Mouse (Mus musculus) CH12.LX (cell line): ENCODE results near the gene Ezh1. TPM values are rescaled to one million over a fixed set of nuclear protein-coding genes. Genes with fewer than 3 reads are reported as not detected.
"Not testable (repeated sequence)": the region's sequence is repeated elsewhere in the genome, so short reads cannot be mapped to it uniquely, and the experiment has no call there.

Source experiments
- DNase-seq: peaks from one replicate; pipeline ENCODE4 v3.0.0-alpha.2; 2013; ENCODE audit errors: extremely low read depth
- H3K27ac ChIP-seq: 2 replicates; pipeline ENCODE4 v1.5.1; 2012; ENCODE audit warnings: low read depth, mild to moderate bottlenecking, control low read depth, moderate library complexity; ENCODE audit not compliant: insufficient read depth
- H3K27me3 ChIP-seq: replicated peaks from 2 replicates; pipeline ENCODE3; 2012; ENCODE audit warnings: inconsistent platforms
- H3K36me3 ChIP-seq, 2 experiments: replicated peaks in 1 of 2; 2 replicates each; pipeline versions ENCODE3 to v1.6.1; 2012; ENCODE audit warnings: inconsistent platforms in 1 of 2, low read length in 1 of 2, mild to moderate bottlenecking in 1 of 2, mixed read lengths in 1 of 2, moderate library complexity in 1 of 2; ENCODE audit not compliant: control insufficient read depth in 1 of 2, insufficient read depth in 1 of 2
- H3K4me1 ChIP-seq, 2 experiments: 2 replicates each; pipeline ENCODE4 v1.6.1; 2012; ENCODE audit warnings: inconsistent platforms in 1 of 2, moderate library complexity in 1 of 2; ENCODE audit not compliant: insufficient read depth in 2 of 2, control insufficient read depth in 1 of 2
- H3K4me2 ChIP-seq: 2 replicates; pipeline ENCODE4 v1.6.1; 2012; ENCODE audit warnings: low read depth, mild to moderate bottlenecking, control low read depth; ENCODE audit not compliant: poor library complexity, insufficient read depth, severe bottlenecking
- H3K4me3 ChIP-seq, 3 experiments: fragments of 150-350 bp in 1 of 3; sonication (generic) in 1 of 3; replicated peaks in 1 of 3; 2 replicates each; pipeline versions ENCODE3 to v1.5.1; 2011 to 2012; ENCODE audit warnings: low read depth in 2 of 3, low read length in 2 of 3, mild to moderate bottlenecking in 2 of 3, moderate library complexity in 2 of 3, control low read depth in 1 of 3, improper control_type of control experiment in 1 of 3, inconsistent platforms in 1 of 3, mixed read lengths in 1 of 3; ENCODE audit not compliant: poor library complexity in 1 of 3
- H3K79me2 ChIP-seq: replicated peaks from 2 replicates; pipeline ENCODE4 v1.6.1; 2012; ENCODE audit warnings: mild to moderate bottlenecking, moderate library complexity; ENCODE audit not compliant: control insufficient read depth, poor library complexity, insufficient read depth, severe bottlenecking; ENCODE audit errors: extremely low read depth
- H3K9ac ChIP-seq: 2 replicates; pipeline ENCODE4 v1.6.1; 2012; ENCODE audit warnings: low read depth, mild to moderate bottlenecking, control low read depth, moderate library complexity; ENCODE audit not compliant: insufficient read depth
- H3K9me3 ChIP-seq: replicated peaks from 2 replicates; pipeline ENCODE3; 2012; ENCODE audit warnings: low read length, inconsistent platforms, mixed read lengths
- BHLHE40 ChIP-seq: IDR thresholded peaks from 2 replicates; pipeline ENCODE4 v1.6.1; 2011; ENCODE audit warnings: mild to moderate bottlenecking, low read depth, low read length, improper control_type of control experiment
- CHD2 ChIP-seq: IDR thresholded peaks from 2 replicates; pipeline ENCODE4 v1.6.1; 2011; ENCODE audit warnings: low read length, improper control_type of control experiment
- CTCF ChIP-seq, 2 experiments: IDR thresholded peaks in 1 of 2; conservative IDR thresholded peaks in 1 of 2; 2 replicates each; pipeline ENCODE4 v1.5.1; 2011 to 2012; ENCODE audit warnings: low read depth in 2 of 2, low read length in 2 of 2, improper control_type of control experiment in 1 of 2, inconsistent platforms in 1 of 2, mild to moderate bottlenecking in 1 of 2, moderate library complexity in 1 of 2
- E2F4 ChIP-seq: IDR thresholded peaks from 2 replicates; pipeline ENCODE4 v1.6.1; 2011; ENCODE audit warnings: low read depth, low read length, improper control_type of control experiment; ENCODE audit not compliant: insufficient replicate concordance
- EP300 ChIP-seq: IDR thresholded peaks from 2 replicates; pipeline ENCODE4 v1.6.1; 2011; ENCODE audit warnings: low read length, improper control_type of control experiment
- ETS1 ChIP-seq: conservative IDR thresholded peaks from 2 replicates; pipeline ENCODE4 v1.6.1; 2012; ENCODE audit warnings: low read depth, mild to moderate bottlenecking, inconsistent platforms, low read length, improper control_type of control experiment, moderate library complexity
- GABPA ChIP-seq: IDR thresholded peaks from 2 replicates; pipeline ENCODE4 v1.6.1; 2012; ENCODE audit warnings: low read depth, low read length, improper control_type of control experiment, inconsistent platforms; ENCODE audit not compliant: insufficient replicate concordance
- HCFC1 ChIP-seq: IDR thresholded peaks from 2 replicates; pipeline ENCODE4 v1.6.1; 2012; ENCODE audit warnings: low read depth, mild to moderate bottlenecking, inconsistent platforms, low read length, improper control_type of control experiment
- IRF4 ChIP-seq: IDR thresholded peaks from 2 replicates; pipeline ENCODE4 v1.6.1; 2014; ENCODE audit warnings: low read depth, mild to moderate bottlenecking, inconsistent platforms, low read length, improper control_type of control experiment
- JUND ChIP-seq: conservative IDR thresholded peaks from 2 replicates; pipeline ENCODE4 v1.6.1; 2011; ENCODE audit warnings: low read depth, low read length, improper control_type of control experiment
- MAFK ChIP-seq: IDR thresholded peaks from 2 replicates; pipeline ENCODE4 v1.6.1; 2011; ENCODE audit warnings: low read length, improper control_type of control experiment; ENCODE audit not compliant: insufficient replicate concordance
- MAX ChIP-seq: IDR thresholded peaks from 2 replicates; pipeline ENCODE4 v1.6.1; 2011; ENCODE audit warnings: low read length, improper control_type of control experiment
- MAZ ChIP-seq: IDR thresholded peaks from 2 replicates; pipeline ENCODE4 v1.6.1; 2012; ENCODE audit warnings: low read depth, mild to moderate bottlenecking, inconsistent platforms, low read length, improper control_type of control experiment, moderate library complexity
- MEF2A ChIP-seq: IDR thresholded peaks from 2 replicates; pipeline ENCODE4 v1.6.1; 2014; ENCODE audit warnings: low read depth, mild to moderate bottlenecking, inconsistent platforms, low read length, improper control_type of control experiment, borderline replicate concordance
- MXI1 ChIP-seq: IDR thresholded peaks from 2 replicates; pipeline ENCODE4 v1.6.1; 2011; ENCODE audit warnings: mild to moderate bottlenecking, low read depth, low read length, improper control_type of control experiment
- NRF1 ChIP-seq: IDR thresholded peaks from 2 replicates; pipeline ENCODE4 v1.6.1; 2014; ENCODE audit warnings: low read depth, mild to moderate bottlenecking, inconsistent platforms, low read length, improper control_type of control experiment, moderate library complexity
- POLR2A ChIP-seq: IDR thresholded peaks from 2 replicates; pipeline ENCODE4 v1.6.1; 2011; ENCODE audit warnings: low read depth, mild to moderate bottlenecking, improper control_type of control experiment, low read length
- SIN3A ChIP-seq: IDR thresholded peaks from 2 replicates; pipeline ENCODE4 v1.6.1; 2012; ENCODE audit warnings: low read length, improper control_type of control experiment, inconsistent platforms
- SMC3 ChIP-seq: IDR thresholded peaks from 2 replicates; pipeline ENCODE4 v1.6.1; 2011; ENCODE audit warnings: low read depth, low read length, improper control_type of control experiment
- TBP ChIP-seq: conservative IDR thresholded peaks from 2 replicates; pipeline ENCODE4 v1.6.1; 2011; ENCODE audit warnings: low read depth, low read length, improper control_type of control experiment
- TCF12 ChIP-seq: IDR thresholded peaks from 2 replicates; pipeline ENCODE4 v1.6.1; 2014; ENCODE audit warnings: low read depth, mild to moderate bottlenecking, inconsistent platforms, low read length, improper control_type of control experiment
- ZC3H11A ChIP-seq: IDR thresholded peaks from 2 replicates; pipeline ENCODE4 v1.6.1; 2012; ENCODE audit warnings: low read depth, mild to moderate bottlenecking, inconsistent platforms, low read length, improper control_type of control experiment
- ZKSCAN1 ChIP-seq: IDR thresholded peaks from 2 replicates; pipeline ENCODE4 v1.6.1; 2012; ENCODE audit warnings: low read depth, inconsistent platforms, low read length, improper control_type of control experiment, borderline replicate concordance
- ZMIZ1 ChIP-seq: IDR thresholded peaks from 2 replicates; pipeline ENCODE4 v1.6.1; 2012; ENCODE audit warnings: low read depth, mild to moderate bottlenecking, inconsistent platforms, low read length, improper control_type of control experiment
- ZNF384 ChIP-seq: IDR thresholded peaks from 2 replicates; pipeline ENCODE4 v1.6.1; 2012; ENCODE audit warnings: low read depth, low read length, improper control_type of control experiment, inconsistent platforms
- dilution Hi-C: fragments of 300-500 bp; cut with MboI; formaldehyde crosslinking; loops from 2 replicates; pipeline ENCODE4 v1.14.3; 2020; ENCODE audit warnings: low sequenced_read_pairs; ENCODE audit not compliant: extremely low pct_unique_long_range_greater_than_20kb, extremely low pct_ligation_motif_present
- in situ Hi-C: fragments of 300-500 bp; cut with MboI; formaldehyde crosslinking; loops from 3 replicates; pipeline ENCODE4 v1.14.3; 2019; ENCODE audit warnings: low sequenced_read_pairs, low pct_ligation_motif_present, low pct_unique_long_range_greater_than_20kb, mixed read lengths
- polyA plus RNA-seq: library from polyadenylated mRNA; unstranded; fragments of >175 nt; gene quantifications from 2 replicates; pipeline ENCODE4 v1.2.1, GENCODE M21; 2012; ENCODE audit warnings: low read depth; ENCODE audit not compliant: insufficient read length
- total RNA-seq, 2 experiments: library from RNA; depleted of rRNA; stranded (reverse); fragments of 300-350 nt in 1 of 2; fragments of >200 nt in 1 of 2; gene quantifications; 2 replicates each; pipeline ENCODE4 v1.2.3; 2012 to 2014

Gene Ezh1
- total and polyA plus RNA-seq, 3 experiments = 8.7 to 15.3 (median 12.1) TPM

- TF ChIP-seq ZMIZ1 (no peak), TBP (no peak), POLR2A (no peak), MAX (no peak), GABPA (no peak), IRF4 (no peak), JUND (no peak), ZNF384 (no peak), NRF1 (no peak), SMC3 (no peak), ZC3H11A (no peak), CTCF (conservative IDR thresholded peaks at IDR 0.05 in 1 of 2, IDR thresholded peaks at IDR 0.05 in 1 of 2; ENCODE audit: low read depth in 2 of 2, low read length in 2 of 2) (no peak), ETS1 (no peak), E2F4 (no peak), MAFK (no peak), MXI1 (no peak), BHLHE40 (no peak), ZKSCAN1 (no peak)
- Histone ChIP-seq H3K79me2 (no peaks in the 10 kb centered on the region), H3K27me3 (no peaks in the 10 kb centered on the region), H3K27ac (no peak overlapping the region), H3K9ac (no peak overlapping the region), H3K4me2 (no peak overlapping the region), H3K4me3 (no peak overlapping the region), H3K9me3 (no peaks in the 10 kb centered on the region), H3K36me3 (peaks cover 61 to 88% of the 10 kb centered on the region in 2 experiments), H3K4me1 (peaks cover 1 to 5% of the 10 kb centered on the region in 2 experiments; a peak in 2 of 4 replicates)
- dilution Hi-C loops = no loop called here
- in situ Hi-C loops = no loop called here
- DNase-seq = no peak
These were observed 64.0 kb downstream of the Ezh1 start for GRCm38 (mm10) chr11:101162301-101162700.

GRCm38 (mm10) chr11:101161551-101161950 lies 64.7 kb downstream of the Ezh1 start:
- in situ Hi-C loops = no loop called here
- H3K79me2 ChIP-seq = no peaks in the 10 kb centered on the region
- H3K4me3 ChIP-seq = no peak overlapping the region
- H3K4me2 ChIP-seq = no peak overlapping the region
- no peak for DNase-seq
- no peak overlapping the region for H3K9ac ChIP-seq
- TF ChIP-seq EP300 (no peak), MXI1 (no peak), ZMIZ1 (no peak), POLR2A (no peak), HCFC1 (no peak), NRF1 (no peak), MEF2A (no peak), TCF12 (no peak), MAZ (no peak), ZC3H11A (no peak), MAX (no peak), CHD2 (no peak), SIN3A (no peak)
- peaks cover 6 to 11% of the 10 kb centered on the region in 2 experiments for H3K4me1 ChIP-seq
- H3K27ac ChIP-seq = no peak overlapping the region
- no peaks in the 10 kb centered on the region for H3K27me3 ChIP-seq
- H3K36me3 ChIP-seq = peaks cover 54 to 81% of the 10 kb centered on the region in 2 experiments
- dilution Hi-C loops = no loop called here
- no peaks in the 10 kb centered on the region for H3K9me3 ChIP-seq

- H3K27me3 ChIP-seq, H3K4me3 ChIP-seq, DNase-seq, H3K27ac ChIP-seq, H3K79me2 ChIP-seq, H3K9me3 ChIP-seq, in situ Hi-C loops, dilution Hi-C loops, H3K9ac ChIP-seq, H3K4me2 ChIP-seq: not testable (repeated sequence)
- peaks cover 6 to 16% of the 10 kb centered on the region in 2 experiments for H3K4me1 ChIP-seq
- peaks cover 49 to 76% of the 10 kb centered on the region in 2 experiments for H3K36me3 ChIP-seq
These were observed 65.2 kb downstream of the Ezh1 start for GRCm38 (mm10) chr11:101160981-101161505.
